Mouse (Mus musculus) neural tube, embryonic 14.5 days (tissue): ENCODE measurements around the gene Pde10a. TPM values are rescaled to one million over a fixed set of nuclear protein-coding genes. Genes with fewer than 3 reads are reported as not detected.

ENCODE experiments used
- ATAC-seq: fragments of 200-750 bp; cut with Nextera tagmentation; 2 replicates; pipeline ENCODE4 v1.8.0; 2017; ENCODE audit warnings: low read depth, mild to moderate bottlenecking, moderate TSS enrichment, moderate library complexity
- H3K27ac ChIP-seq: fragments of 300-500 bp; sonication (generic); 2 replicates; pipeline ENCODE4 v1.5.1; 2014; ENCODE audit warnings: low read depth, mild to moderate bottlenecking, control low read depth, low read length, moderate library complexity, mixed read lengths
- H3K27me3 ChIP-seq: fragments of 300-500 bp; sonication (generic); 2 replicates; pipeline ENCODE4 v1.6.1; 2014; ENCODE audit warnings: low read length; ENCODE audit not compliant: control insufficient read depth, insufficient read depth
- H3K36me3 ChIP-seq: fragments of 300-500 bp; sonication (generic); 2 replicates; pipeline ENCODE4 v1.6.1; 2014; ENCODE audit warnings: low read length, mixed read lengths; ENCODE audit not compliant: control insufficient read depth, insufficient read depth
- H3K4me1 ChIP-seq: fragments of 300-500 bp; sonication (generic); 2 replicates; pipeline ENCODE4 v1.6.1; 2014; ENCODE audit warnings: low read length; ENCODE audit not compliant: control insufficient read depth, insufficient read depth
- H3K4me2 ChIP-seq: fragments of 300-500 bp; sonication (generic); 2 replicates; pipeline ENCODE4 v1.6.1; 2014; ENCODE audit warnings: mild to moderate bottlenecking, low read depth, low read length, control low read depth
- H3K4me3 ChIP-seq: fragments of 300-500 bp; sonication (generic); 2 replicates; pipeline ENCODE4 v1.5.1; 2014; ENCODE audit warnings: low read depth, low read length, control low read depth, mixed read lengths
- H3K9ac ChIP-seq: fragments of 300-500 bp; sonication (generic); replicated peaks from 2 replicates; pipeline ENCODE4 v1.6.1; 2014; ENCODE audit warnings: low read depth, mild to moderate bottlenecking, control low read depth, low read length, mixed read lengths
- H3K9me3 ChIP-seq: fragments of 300-500 bp; sonication (generic); 2 replicates; pipeline ENCODE4 v1.6.1; 2016; ENCODE audit warnings: low read length; ENCODE audit not compliant: control insufficient read depth
- WGBS: fragments of 180-500 bp; shearing (Covaris S2); extraction: QIAGEN DNeasy Blood & Tissue Kit; methylation state at CpG from one replicate; pipeline ENCODE4 v1.1.7; 2014; 5-methylcytosine and 5-hydroxymethylcytosine counted together
- polyA plus RNA-seq: library from polyadenylated mRNA; unstranded; fragments of >200 nt; fragmentation: Nextera tagmentation; extraction: Ambion mirVana; gene quantifications from 2 replicates; pipeline ENCODE4 v1.2.1, GENCODE M21; 2014

The Pde10a gene
- polyA plus RNA-seq, 1 experiment from 2014 or later, result 16.2 TPM

- H3K4me2 ChIP-seq, result no peak overlapping the region
- H3K27me3 ChIP-seq, result no peaks in the 10 kb centered on the region
- H3K27ac ChIP-seq, result no peak overlapping the region
- no peaks in the 10 kb centered on the region for H3K36me3 ChIP-seq
- no peak overlapping the region for H3K4me3 ChIP-seq
- 85% methylated on average over 7 of the region's 7 CpGs for WGBS
- no peaks in the 10 kb centered on the region for H3K4me1 ChIP-seq
- no peak for ATAC-seq
- H3K9ac ChIP-seq, result no peak overlapping the region
- no peaks in the 10 kb centered on the region for H3K9me3 ChIP-seq
Measured at GRCm38 (mm10) chr17:8899212-8899611, 374.0 kb downstream of the Pde10a start.

GRCm38 (mm10) chr17:8903555-8904283, 378.5 kb downstream of the Pde10a start:
- 81% methylated on average over 5 of the region's 5 CpGs for WGBS
- Histone ChIP-seq H3K27me3 (no peaks in the 10 kb centered on the region), H3K9ac (no peak overlapping the region), H3K36me3 (no peaks in the 10 kb centered on the region), H3K9me3 (no peaks in the 10 kb centered on the region), H3K27ac (no peak overlapping the region), H3K4me3 (no peak overlapping the region), H3K4me1 (no peaks in the 10 kb centered on the region), H3K4me2 (no peak overlapping the region)
- ATAC-seq, result no peak

GRCm38 (mm10) chr17:8910571-8910970, 385.4 kb downstream of the Pde10a start:
- no peaks in the 10 kb centered on the region for H3K9me3 ChIP-seq
- H3K36me3 ChIP-seq, result no peaks in the 10 kb centered on the region
- H3K9ac ChIP-seq, result no peak overlapping the region
- no peak overlapping the region for H3K4me3 ChIP-seq
- H3K27me3 ChIP-seq, result no peaks in the 10 kb centered on the region
- ATAC-seq, result no peak
- H3K4me2 ChIP-seq, result no peak overlapping the region
- WGBS, result 77% methylated on average over 5 of the region's 5 CpGs
- no peaks in the 10 kb centered on the region for H3K4me1 ChIP-seq
- no peak overlapping the region for H3K27ac ChIP-seq

GRCm38 (mm10) chr17:8912933-8913332, 387.8 kb downstream of the Pde10a start:
- no peak overlapping the region for H3K4me2 ChIP-seq
- WGBS, result 88% methylated on average over 3 of the region's 3 CpGs
- no peak for ATAC-seq

GRCm38 (mm10) chr17:8915693-8916092, 390.5 kb downstream of the Pde10a start:
- no peak overlapping the region for H3K27ac ChIP-seq
- H3K4me2 ChIP-seq, result no peak overlapping the region
- H3K9ac ChIP-seq, result no peak overlapping the region
- H3K4me3 ChIP-seq, result no peak overlapping the region
- no peak; the same call in 1 of the 2 replicates for ATAC-seq
- H3K27me3 ChIP-seq, result no peaks in the 10 kb centered on the region
- H3K9me3 ChIP-seq, result no peaks in the 10 kb centered on the region
- no peaks in the 10 kb centered on the region for H3K4me1 ChIP-seq
- no peaks in the 10 kb centered on the region for H3K36me3 ChIP-seq

More at GRCm38 (mm10) chr17:8912933-8913332, 387.8 kb downstream of the Pde10a start:
- Histone ChIP-seq H3K4me3 (no peak overlapping the region), H3K9ac (no peak overlapping the region), H3K27me3 (no peaks in the 10 kb centered on the region), H3K4me1 (no peaks in the 10 kb centered on the region), H3K36me3 (no peaks in the 10 kb centered on the region), H3K27ac (no peak overlapping the region), H3K9me3 (no peaks in the 10 kb centered on the region)

- Histone ChIP-seq H3K4me3 (no peak overlapping the region), H3K9me3 (no peaks in the 10 kb centered on the region), H3K9ac (no peak overlapping the region), H3K27me3 (no peaks in the 10 kb centered on the region), H3K36me3 (no peaks in the 10 kb centered on the region), H3K27ac (no peak overlapping the region), H3K4me2 (no peak overlapping the region), H3K4me1 (no peaks in the 10 kb centered on the region)
- WGBS, result 33% methylated on average over 4 of the region's 4 CpGs
- no peak for ATAC-seq
Measured at GRCm38 (mm10) chr17:8923074-8923473, 397.9 kb downstream of the Pde10a start.

GRCm38 (mm10) chr17:8923727-8924126, 398.6 kb downstream of the Pde10a start:
- H3K4me1 ChIP-seq, result peaks cover 4% of the 10 kb centered on the region; the same call in 1 of the 2 replicates
- no peak overlapping the region for H3K9ac ChIP-seq
- no peak overlapping the region for H3K4me3 ChIP-seq
- H3K36me3 ChIP-seq, result no peaks in the 10 kb centered on the region
- no peak for ATAC-seq
- no peaks in the 10 kb centered on the region for H3K27me3 ChIP-seq
- no peak overlapping the region for H3K27ac ChIP-seq
- 66% methylated on average over 8 of the region's 8 CpGs for WGBS
- H3K4me2 ChIP-seq, result no peak overlapping the region
- H3K9me3 ChIP-seq, result no peaks in the 10 kb centered on the region

- 50% methylated on average over 10 of the region's 10 CpGs for WGBS
- no peak overlapping the region for H3K27ac ChIP-seq
Measured at GRCm38 (mm10) chr17:8925819-8926383, 400.7 kb downstream of the Pde10a start.

GRCm38 (mm10) chr17:8928560-8928959, 403.4 kb downstream of the Pde10a start:
- Histone ChIP-seq H3K9ac (no peak overlapping the region), H3K36me3 (no peaks in the 10 kb centered on the region), H3K4me1 (peaks cover 9% of the 10 kb centered on the region), H3K27ac (no peak overlapping the region), H3K9me3 (no peaks in the 10 kb centered on the region), H3K4me3 (no peak overlapping the region), H3K4me2 (no peak overlapping the region), H3K27me3 (no peaks in the 10 kb centered on the region)
- WGBS, result 62% methylated on average over 2 of the region's 2 CpGs
- no peak for ATAC-seq

More at GRCm38 (mm10) chr17:8925819-8926383, 400.7 kb downstream of the Pde10a start:
- Histone ChIP-seq H3K27me3 (no peaks in the 10 kb centered on the region), H3K9me3 (no peaks in the 10 kb centered on the region), H3K4me3 (no peak overlapping the region), H3K4me2 (no peak overlapping the region), H3K9ac (no peak overlapping the region), H3K4me1 (peaks cover 9% of the 10 kb centered on the region), H3K36me3 (no peaks in the 10 kb centered on the region)
- peak; percentile 53; the same call in 1 of the 2 replicates for ATAC-seq
